Mouse (Mus musculus): ENCODE results near the gene Eef2kmt. TPM values are rescaled to one million over a fixed set of nuclear protein-coding genes. Genes with fewer than 3 reads are reported as not detected.

Eef2kmt gene
- total RNA-seq (2023), result 21.0 TPM

DNA sequence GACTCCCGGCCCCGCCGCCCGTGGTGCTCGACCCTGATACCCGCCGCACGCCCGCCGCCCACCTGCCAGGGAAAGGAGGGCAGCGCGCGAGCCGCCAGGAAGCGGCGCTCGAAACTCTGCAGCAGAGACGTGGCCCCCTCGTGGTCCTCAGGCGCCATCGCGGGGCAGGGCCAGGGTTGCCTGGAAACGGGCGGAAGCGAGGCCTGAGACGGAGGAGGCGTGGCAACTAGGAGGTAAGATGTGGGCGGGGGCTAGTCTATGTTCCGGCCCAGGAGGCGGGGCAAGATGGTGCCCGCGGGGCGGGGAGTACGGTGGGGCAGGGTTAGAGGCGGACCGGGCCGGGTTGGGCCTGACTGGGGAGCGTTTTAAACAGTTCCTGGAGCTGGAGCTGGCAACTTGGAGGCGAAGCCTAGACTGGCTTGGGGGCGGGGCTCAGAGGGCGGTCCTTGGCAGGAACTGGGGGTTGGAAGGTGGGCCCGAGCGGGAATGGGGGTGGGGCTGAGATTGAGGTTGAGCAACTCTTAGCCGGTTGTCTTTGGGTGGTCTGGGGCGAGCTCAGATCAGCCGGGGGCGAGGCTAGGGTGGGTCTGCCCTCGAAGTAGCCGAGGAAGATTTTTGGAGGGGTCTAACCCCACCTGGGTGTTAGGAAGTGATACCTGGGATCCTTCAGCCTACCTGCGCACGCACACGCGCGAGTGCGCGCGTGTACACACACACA lies at the start of gene Eef2kmt:
TSS of gene Eef2kmt (minus strand) at position 205 of the 718 bp plus-strand sequence.

GRCm38 (mm10) chr16:5233418-5234313 lies 22.1 kb downstream of the Eef2kmt start, which contains the start of gene Alg1:
Gene Alg1, plus strand, starts transcription at chr16:5233621.

DNA sequence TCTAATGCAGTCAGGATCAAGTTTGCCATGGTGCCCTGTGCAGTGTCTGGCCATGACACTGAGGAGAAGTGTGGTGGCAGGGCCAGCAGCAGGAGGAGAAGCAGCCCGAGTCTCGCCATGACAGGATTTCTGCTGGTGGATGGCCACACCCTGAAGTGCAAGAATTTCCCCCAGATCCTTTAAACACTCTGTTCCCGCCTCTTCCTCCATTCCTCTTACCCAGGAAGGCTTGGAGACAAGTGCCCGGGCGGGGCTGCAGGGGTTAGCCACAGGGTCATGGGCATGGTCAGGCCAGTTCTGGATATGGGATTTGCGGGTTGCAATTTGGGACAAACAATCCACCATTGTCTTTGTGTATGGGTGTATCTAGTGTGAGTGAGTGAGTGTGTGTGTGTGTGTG lies 33.6 kb downstream of the Eef2kmt start, which contains the start of gene AU021092:
TSS of gene AU021092 (minus strand) at position 160 of the 400 bp plus-strand sequence.

DNA sequence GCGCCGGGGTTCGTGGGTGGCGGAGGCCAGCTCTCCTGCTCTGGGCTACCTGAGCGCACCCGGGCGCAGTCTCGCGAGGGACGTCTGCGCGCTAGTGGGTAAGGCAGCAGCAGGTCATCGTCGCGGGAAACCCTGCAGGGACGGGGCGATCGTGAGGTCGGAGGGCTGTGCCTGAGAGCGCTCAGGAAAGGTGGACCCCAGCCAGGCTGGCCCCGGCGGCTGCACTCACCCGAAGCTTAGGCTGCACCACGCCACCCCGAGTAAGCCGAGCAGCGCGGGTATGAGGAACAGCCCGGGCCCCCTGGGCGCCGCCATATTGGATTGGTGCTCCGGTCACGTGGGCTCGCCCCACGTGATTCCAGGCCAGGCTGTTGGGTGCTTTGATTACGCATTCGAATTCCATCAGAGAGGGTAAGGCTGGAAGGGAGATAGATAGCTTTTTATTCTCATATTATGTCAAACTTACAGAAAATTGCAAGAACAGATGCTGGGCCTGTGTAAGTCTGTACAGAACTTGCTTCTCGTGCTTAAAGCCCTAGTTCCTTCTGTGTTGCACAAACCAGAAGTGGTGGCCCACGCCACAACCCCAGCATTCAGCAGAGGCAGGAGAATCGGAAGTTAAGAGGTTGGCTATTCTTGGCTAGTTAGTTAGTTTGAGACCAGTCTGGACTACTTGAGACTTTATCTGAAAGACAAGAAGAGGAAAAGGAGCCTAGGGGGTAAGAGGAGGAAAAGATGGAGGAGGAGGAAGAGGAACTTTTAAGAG lies 51.9 kb downstream of the Eef2kmt start, which contains the start of gene Nagpa:
TSS of gene Nagpa (minus strand) at position 345 of the 766 bp plus-strand sequence.

Other genes with a start within 250 kb of the Eef2kmt start
- gene Smim22, start 248.7 kb downstream of the Eef2kmt start, total RNA-seq (2023), result not detected
- 19.8 TPM for gene Rogdi, start 242.4 kb downstream of the Eef2kmt start, total RNA-seq (2023)
- 111 TPM for gene Glyr1, start 206.1 kb downstream of the Eef2kmt start, total RNA-seq (2023)
- gene Ubn1, start 205.9 kb downstream of the Eef2kmt start, total RNA-seq (2023), result 103 TPM
- gene Ppl, start 123.6 kb downstream of the Eef2kmt start, total RNA-seq (2023), result 0.46 TPM
- gene Sec14l5, start 108.9 kb downstream of the Eef2kmt start, total RNA-seq (2023), result not detected
- gene Nagpa, start 52.0 kb downstream of the Eef2kmt start, total RNA-seq (2023), result 26.2 TPM
- not detected for gene AU021092, start 33.7 kb downstream of the Eef2kmt start, total RNA-seq (2023)
- 40.1 TPM for gene Alg1, start 22.4 kb downstream of the Eef2kmt start, total RNA-seq (2023)